Mouse (Mus musculus) neural tube, embryonic 12.5 days (tissue): ENCODE measurements around the gene Hivep1. TPM values are rescaled to one million over a fixed set of nuclear protein-coding genes. Genes with fewer than 3 reads are reported as not detected.

Source experiments
- ATAC-seq: fragments of 200-750 bp; cut with Nextera tagmentation; 2 replicates; pipeline ENCODE4 v1.8.0; 2017; ENCODE audit warnings: low read depth, mild to moderate bottlenecking, moderate TSS enrichment, moderate library complexity; ENCODE audit not compliant: low FRiP score
- H3K27ac ChIP-seq: fragments of 300-500 bp; sonication (generic); 2 replicates; pipeline ENCODE4 v1.5.1; 2016
- H3K27me3 ChIP-seq: fragments of 300-500 bp; sonication (generic); replicated peaks from 2 replicates; pipeline ENCODE4 v1.6.1; 2016; ENCODE audit warnings: mild to moderate bottlenecking
- H3K36me3 ChIP-seq: fragments of 300-500 bp; sonication (generic); 2 replicates; pipeline ENCODE4 v1.6.1; 2016; ENCODE audit warnings: mild to moderate bottlenecking
- H3K4me1 ChIP-seq: fragments of 300-500 bp; sonication (generic); 2 replicates; pipeline ENCODE4 v1.6.1; 2016
- H3K4me2 ChIP-seq: fragments of 300-500 bp; sonication (generic); replicated peaks from 2 replicates; pipeline ENCODE4 v1.6.1; 2016; ENCODE audit warnings: mild to moderate bottlenecking
- H3K4me3 ChIP-seq: fragments of 300-500 bp; sonication (generic); 2 replicates; pipeline ENCODE4 v1.5.1; 2016
- H3K9ac ChIP-seq: fragments of 300-500 bp; sonication (generic); 2 replicates; pipeline ENCODE4 v1.6.1; 2016; ENCODE audit warnings: mild to moderate bottlenecking
- H3K9me3 ChIP-seq: fragments of 300-500 bp; sonication (generic); 2 replicates; pipeline ENCODE4 v1.6.1; 2016; ENCODE audit warnings: mild to moderate bottlenecking
- WGBS: fragments of 180-500 bp; shearing (Covaris S2); methylation state at CpG from one replicate; pipeline ENCODE4 v1.1.7; 2016; 5-methylcytosine and 5-hydroxymethylcytosine counted together
- polyA plus RNA-seq: library from polyadenylated mRNA; unstranded; fragments of >200 nt; fragmentation: Nextera tagmentation; extraction: Ambion mirVana; gene quantifications from 2 replicates; pipeline ENCODE4 v1.2.1, GENCODE M21; 2016

Hivep1 gene
- polyA plus RNA-seq, 1 experiment from 2014 or later, result 18.1 TPM

DNA sequence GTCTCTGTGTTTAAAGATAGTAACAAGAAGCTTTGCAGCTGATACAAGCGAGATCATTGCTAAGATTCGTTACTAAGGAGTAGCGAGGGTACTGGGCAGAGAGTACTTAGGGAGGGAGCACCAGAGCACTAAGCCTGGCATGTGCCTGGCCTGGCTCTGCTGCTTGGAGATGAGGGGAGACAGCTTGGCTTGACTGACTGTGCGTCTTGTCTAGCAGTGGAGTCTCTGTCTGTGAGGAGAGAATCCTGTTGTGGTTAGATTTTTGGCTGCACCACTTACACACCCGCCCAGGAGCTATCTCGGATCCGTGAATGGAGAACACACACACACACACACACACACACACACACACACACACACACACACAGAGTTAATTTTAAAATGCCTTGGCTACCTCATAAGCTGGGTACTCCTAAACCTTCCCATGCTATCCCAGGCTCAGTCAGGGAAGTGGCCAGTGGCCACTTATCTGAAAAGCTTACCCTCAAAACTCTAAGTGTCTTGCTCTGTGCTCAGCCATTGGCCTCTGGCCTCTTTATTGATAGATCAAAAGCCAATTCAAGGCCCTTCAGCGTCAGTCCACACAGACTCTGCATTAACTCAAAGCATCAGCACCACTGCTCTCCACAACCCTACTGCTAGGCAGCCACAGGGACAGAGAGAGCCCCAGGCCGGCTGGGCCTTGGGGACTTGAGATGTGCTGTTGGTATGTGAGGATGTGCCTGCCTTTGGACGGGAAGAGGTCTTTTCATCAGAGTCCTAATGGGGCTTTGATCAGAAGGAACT lies 28.5 kb downstream of the Hivep1 start:
- WGBS, result 74% methylated on average over 10 of the region's 10 CpGs
- Histone ChIP-seq H3K27me3 (no peaks in the 10 kb centered on the region), H3K36me3 (peaks cover 3% of the 10 kb centered on the region; the same call in 1 of the 2 replicates), H3K4me3 (no peak overlapping the region), H3K9me3 (no peaks in the 10 kb centered on the region), H3K4me2 (no peak overlapping the region), H3K4me1 (no peaks in the 10 kb centered on the region), H3K9ac (no peak overlapping the region), H3K27ac (no peak overlapping the region)
- no peak for ATAC-seq

GRCm38 (mm10) chr13:42088339-42088738 lies 36.5 kb downstream of the Hivep1 start:
- H3K27ac ChIP-seq, result 0 out of 2 replicates have a peak overlapping the region, but pooled peaks have one; percentile 10
- WGBS, result 74% methylated on average over 5 of the region's 5 CpGs

GRCm38 (mm10) chr13:42089025-42089424 lies 37.2 kb downstream of the Hivep1 start:
- 82% methylated on average over 8 of the region's 8 CpGs for WGBS
- H3K4me2 ChIP-seq, result no peak overlapping the region
- H3K9ac ChIP-seq, result no peak overlapping the region
- no peaks in the 10 kb centered on the region for H3K9me3 ChIP-seq
- ATAC-seq, result no peak
- peaks cover 17% of the 10 kb centered on the region for H3K4me1 ChIP-seq
- H3K27me3 ChIP-seq, result no peaks in the 10 kb centered on the region
- H3K4me3 ChIP-seq, result no peak overlapping the region
- H3K36me3 ChIP-seq, result no peaks in the 10 kb centered on the region
- no peak overlapping the region for H3K27ac ChIP-seq

More at GRCm38 (mm10) chr13:42088339-42088738, 36.5 kb downstream of the Hivep1 start:
- ATAC-seq, result no peak
- Histone ChIP-seq H3K27me3 (no peaks in the 10 kb centered on the region), H3K9me3 (no peaks in the 10 kb centered on the region), H3K4me1 (peaks cover 17% of the 10 kb centered on the region), H3K9ac (no peak overlapping the region), H3K4me2 (no peak overlapping the region), H3K4me3 (no peak overlapping the region), H3K36me3 (no peaks in the 10 kb centered on the region)

- no peaks in the 10 kb centered on the region for H3K9me3 ChIP-seq
- no peaks in the 10 kb centered on the region for H3K36me3 ChIP-seq
- no peak for ATAC-seq
- no peak overlapping the region for H3K27ac ChIP-seq
- H3K4me1 ChIP-seq, result peaks cover 20% of the 10 kb centered on the region
- no peak overlapping the region for H3K9ac ChIP-seq
- no peak overlapping the region for H3K4me3 ChIP-seq
- no peak overlapping the region for H3K4me2 ChIP-seq
- no peaks in the 10 kb centered on the region for H3K27me3 ChIP-seq
- WGBS, result 93% methylated on average over 5 of the region's 5 CpGs
These were observed 38.9 kb downstream of the Hivep1 start for GRCm38 (mm10) chr13:42090751-42091150.

DNA sequence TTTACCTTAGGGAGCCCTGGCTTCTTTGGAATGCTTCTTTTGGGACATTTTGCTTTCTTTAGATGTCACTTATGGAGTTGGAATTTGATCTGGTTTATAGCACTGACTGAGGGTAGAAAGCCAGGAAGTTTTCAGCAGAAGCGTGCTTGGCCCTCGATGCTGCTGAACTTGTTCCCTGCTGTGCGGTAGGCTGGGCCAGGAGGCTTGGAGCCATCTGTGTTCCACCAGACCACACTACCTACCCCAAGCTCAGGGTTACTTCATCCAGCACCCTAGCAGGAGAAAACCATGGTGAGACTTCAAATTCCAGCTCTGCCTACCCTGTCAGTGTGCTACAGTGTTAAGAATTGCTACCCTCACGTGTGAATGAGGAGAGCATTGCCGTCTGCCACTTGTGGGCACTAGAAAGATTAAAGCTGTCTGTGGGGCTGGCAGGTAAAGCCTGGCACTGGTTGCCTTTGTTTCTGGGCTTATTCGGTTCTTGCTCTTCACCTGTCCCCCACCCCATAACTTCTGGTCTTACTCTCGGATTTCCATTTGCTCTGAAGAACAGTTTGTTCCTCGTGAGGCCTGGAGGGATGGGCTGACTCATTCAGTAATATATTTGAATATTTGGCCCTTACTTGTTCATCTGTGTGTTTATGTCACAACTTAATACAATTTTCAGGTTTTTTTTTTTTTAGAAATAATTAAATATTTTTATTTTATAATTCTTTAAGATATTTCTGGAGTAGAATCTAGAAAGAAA lies 40.7 kb downstream of the Hivep1 start:
- H3K4me2 ChIP-seq, result no peak overlapping the region
- 60% methylated on average over 8 of the region's 8 CpGs for WGBS
- ATAC-seq, result no peak
- H3K4me1 ChIP-seq, result peaks cover 22% of the 10 kb centered on the region
- H3K36me3 ChIP-seq, result no peaks in the 10 kb centered on the region
- H3K27ac ChIP-seq, result no peak overlapping the region
- H3K27me3 ChIP-seq, result no peaks in the 10 kb centered on the region
- H3K9me3 ChIP-seq, result no peaks in the 10 kb centered on the region
- H3K9ac ChIP-seq, result no peak overlapping the region
- no peak overlapping the region for H3K4me3 ChIP-seq

DNA sequence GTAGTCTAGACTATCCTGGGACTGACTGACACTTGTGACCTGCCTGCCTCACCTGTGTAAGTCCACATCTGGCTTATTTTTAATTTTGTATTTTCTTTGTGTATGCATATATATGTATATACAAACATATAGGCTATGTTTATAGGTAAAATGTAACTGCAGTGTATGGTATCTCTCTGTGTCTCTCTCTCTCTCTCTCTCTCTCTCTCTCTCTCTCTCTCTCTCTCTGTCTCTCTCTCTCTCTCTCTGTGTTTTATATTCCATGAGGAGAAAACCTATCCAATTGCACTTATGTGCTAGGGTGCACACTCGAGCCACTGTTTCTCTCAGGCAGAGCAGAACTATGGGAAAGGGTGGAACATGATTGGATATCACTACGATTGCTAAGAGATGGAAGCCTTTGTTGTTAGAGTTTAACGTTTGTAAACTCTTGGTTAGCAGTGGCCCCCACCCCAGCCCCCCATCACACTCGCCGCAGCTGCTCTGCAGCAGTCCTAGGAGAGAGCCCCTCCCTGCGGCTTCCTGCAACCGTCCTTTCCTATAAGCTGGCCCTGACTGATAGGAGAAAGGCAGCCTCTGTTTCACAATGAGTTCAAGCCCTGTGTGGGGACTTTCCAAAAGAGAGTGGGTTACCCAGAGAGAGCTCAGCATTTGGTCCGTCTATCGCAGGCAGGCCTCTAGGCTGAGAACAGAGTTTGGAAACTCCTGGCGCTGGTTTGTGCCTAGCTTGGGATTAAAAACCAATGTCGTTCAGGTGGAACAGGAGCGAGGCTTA lies 41.6 kb downstream of the Hivep1 start:
- Histone ChIP-seq H3K9me3 (no peaks in the 10 kb centered on the region), H3K36me3 (0 out of 2 replicates have a peak, but pooled peaks cover 2% of the 10 kb centered on the region), H3K4me2 (no peak overlapping the region), H3K27me3 (no peaks in the 10 kb centered on the region), H3K27ac (no peak overlapping the region), H3K4me1 (peaks cover 20% of the 10 kb centered on the region), H3K9ac (no peak overlapping the region), H3K4me3 (no peak overlapping the region)
- 67% methylated on average over 12 of the region's 12 CpGs for WGBS
- ATAC-seq, result no peak

- Histone ChIP-seq H3K9me3 (no peaks in the 10 kb centered on the region), H3K4me1 (peaks cover 16% of the 10 kb centered on the region), H3K27me3 (no peaks in the 10 kb centered on the region), H3K27ac (no peak overlapping the region), H3K4me2 (no peak overlapping the region), H3K4me3 (no peak overlapping the region), H3K9ac (no peak overlapping the region), H3K36me3 (0 out of 2 replicates have a peak, but pooled peaks cover 3% of the 10 kb centered on the region)
- no peak for ATAC-seq
- 80% methylated on average over 10 of the region's 10 CpGs for WGBS
These were observed 44.1 kb downstream of the Hivep1 start for GRCm38 (mm10) chr13:42095826-42096515.

GRCm38 (mm10) chr13:42097109-42097508 lies 45.3 kb downstream of the Hivep1 start:
- Histone ChIP-seq H3K4me3 (no peak overlapping the region), H3K27me3 (no peaks in the 10 kb centered on the region), H3K36me3 (0 out of 2 replicates have a peak, but pooled peaks cover 3% of the 10 kb centered on the region), H3K9ac (no peak overlapping the region), H3K27ac (no peak overlapping the region), H3K4me1 (peaks cover 22% of the 10 kb centered on the region), H3K9me3 (no peaks in the 10 kb centered on the region), H3K4me2 (no peak overlapping the region)
- no peak for ATAC-seq

GRCm38 (mm10) chr13:42098522-42098921 lies 46.7 kb downstream of the Hivep1 start:
- H3K27ac ChIP-seq, result no peak overlapping the region
- H3K4me3 ChIP-seq, result no peak overlapping the region
- no peak overlapping the region for H3K4me2 ChIP-seq
- no peaks in the 10 kb centered on the region for H3K9me3 ChIP-seq
- H3K27me3 ChIP-seq, result no peaks in the 10 kb centered on the region
- H3K36me3 ChIP-seq, result 0 out of 2 replicates have a peak, but pooled peaks cover 3% of the 10 kb centered on the region
- H3K4me1 ChIP-seq, result peaks cover 27% of the 10 kb centered on the region
- H3K9ac ChIP-seq, result no peak overlapping the region
- WGBS, result 91% methylated on average over 1 of the region's 1 CpGs
- ATAC-seq, result no peak

DNA sequence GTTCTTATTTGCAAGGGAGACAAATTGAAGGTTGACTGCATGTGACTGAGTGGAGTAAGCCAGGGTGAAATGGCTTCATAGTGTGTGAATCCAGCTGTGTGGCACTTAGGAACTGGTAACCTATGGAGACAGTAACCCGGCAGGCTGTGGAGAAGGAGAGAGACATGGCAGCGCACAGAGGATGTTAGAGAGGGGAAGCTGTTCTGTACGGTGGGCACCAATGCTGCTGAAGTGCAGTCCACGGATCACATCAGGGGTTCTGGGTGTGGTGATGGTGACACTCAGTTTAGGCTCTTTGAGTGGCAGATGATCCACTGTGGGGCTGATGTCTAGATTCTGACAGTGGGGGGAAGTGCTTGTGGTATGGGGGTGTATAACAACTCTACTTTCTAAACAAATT lies 47.7 kb downstream of the Hivep1 start:
- no peak overlapping the region for H3K4me3 ChIP-seq
- no peak overlapping the region for H3K4me2 ChIP-seq
- no peaks in the 10 kb centered on the region for H3K27me3 ChIP-seq
- H3K27ac ChIP-seq, result no peak overlapping the region
- ATAC-seq, result no peak
- 89% methylated on average over 4 of the region's 4 CpGs for WGBS
- H3K4me1 ChIP-seq, result peaks cover 29% of the 10 kb centered on the region
- H3K36me3 ChIP-seq, result 0 out of 2 replicates have a peak, but pooled peaks cover 3% of the 10 kb centered on the region
- H3K9me3 ChIP-seq, result no peaks in the 10 kb centered on the region
- H3K9ac ChIP-seq, result no peak overlapping the region

DNA sequence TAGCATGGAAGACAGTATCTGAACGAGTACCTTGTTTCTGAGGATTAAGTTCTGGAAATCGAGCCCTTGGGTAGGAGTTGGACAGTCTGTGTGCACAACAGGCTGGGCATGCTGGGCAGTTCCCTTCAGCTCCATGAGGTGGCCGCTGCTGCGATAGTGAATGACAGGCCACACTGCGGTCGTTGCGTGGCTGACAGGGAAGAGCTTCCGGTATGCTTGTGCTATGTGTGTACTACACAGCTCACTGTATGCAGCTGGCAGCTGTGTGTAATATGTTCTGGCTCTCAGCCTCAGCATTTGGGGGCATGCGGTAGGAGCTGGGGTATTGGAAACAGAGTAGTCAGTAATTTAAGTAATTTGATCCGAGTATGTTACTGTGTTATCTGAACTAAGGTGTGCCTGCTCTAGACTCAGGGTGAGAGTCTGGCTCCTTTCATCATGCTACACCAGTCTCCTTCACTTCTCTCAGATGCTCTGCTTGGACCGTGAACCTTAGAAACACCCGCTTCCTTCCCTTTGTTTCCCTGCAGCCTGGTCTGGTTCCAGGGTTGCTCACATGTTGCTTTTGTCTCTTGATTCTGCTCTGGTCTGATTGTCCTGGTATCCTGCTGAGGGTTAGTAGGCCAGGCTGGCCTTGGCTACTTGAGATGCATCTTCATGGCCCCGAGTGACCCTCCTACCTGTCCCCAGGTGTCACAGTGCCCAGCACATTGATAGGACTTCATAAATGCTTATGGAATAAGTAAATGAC lies 49.8 kb downstream of the Hivep1 start:
- WGBS, result 59% methylated on average over 13 of the region's 13 CpGs
- Histone ChIP-seq H3K27me3 (no peaks in the 10 kb centered on the region), H3K27ac (no peak overlapping the region), H3K9ac (no peak overlapping the region), H3K9me3 (no peaks in the 10 kb centered on the region), H3K36me3 (0 out of 2 replicates have a peak, but pooled peaks cover 3% of the 10 kb centered on the region), H3K4me3 (no peak overlapping the region), H3K4me1 (peaks cover 25% of the 10 kb centered on the region), H3K4me2 (no peak overlapping the region)
- no peak for ATAC-seq
